Mouse (Mus musculus) neural tube, embryonic 14.5 days (tissue): ENCODE results near the gene Gm10638. TPM values are rescaled to one million over a fixed set of nuclear protein-coding genes. Genes with fewer than 3 reads are reported as not detected.

Source experiments
- ATAC-seq: fragments of 200-750 bp; cut with Nextera tagmentation; 2 replicates; pipeline ENCODE4 v1.8.0; 2017; ENCODE audit warnings: low read depth, mild to moderate bottlenecking, moderate TSS enrichment, moderate library complexity
- H3K27ac ChIP-seq: fragments of 300-500 bp; sonication (generic); 2 replicates; pipeline ENCODE4 v1.5.1; 2014; ENCODE audit warnings: low read depth, mild to moderate bottlenecking, control low read depth, low read length, moderate library complexity, mixed read lengths
- H3K27me3 ChIP-seq: fragments of 300-500 bp; sonication (generic); 2 replicates; pipeline ENCODE4 v1.6.1; 2014; ENCODE audit warnings: low read length; ENCODE audit not compliant: control insufficient read depth, insufficient read depth
- H3K36me3 ChIP-seq: fragments of 300-500 bp; sonication (generic); 2 replicates; pipeline ENCODE4 v1.6.1; 2014; ENCODE audit warnings: low read length, mixed read lengths; ENCODE audit not compliant: control insufficient read depth, insufficient read depth
- H3K4me1 ChIP-seq: fragments of 300-500 bp; sonication (generic); 2 replicates; pipeline ENCODE4 v1.6.1; 2014; ENCODE audit warnings: low read length; ENCODE audit not compliant: control insufficient read depth, insufficient read depth
- H3K4me2 ChIP-seq: fragments of 300-500 bp; sonication (generic); 2 replicates; pipeline ENCODE4 v1.6.1; 2014; ENCODE audit warnings: mild to moderate bottlenecking, low read depth, low read length, control low read depth
- H3K4me3 ChIP-seq: fragments of 300-500 bp; sonication (generic); 2 replicates; pipeline ENCODE4 v1.5.1; 2014; ENCODE audit warnings: low read depth, low read length, control low read depth, mixed read lengths
- H3K9ac ChIP-seq: fragments of 300-500 bp; sonication (generic); replicated peaks from 2 replicates; pipeline ENCODE4 v1.6.1; 2014; ENCODE audit warnings: low read depth, mild to moderate bottlenecking, control low read depth, low read length, mixed read lengths
- H3K9me3 ChIP-seq: fragments of 300-500 bp; sonication (generic); 2 replicates; pipeline ENCODE4 v1.6.1; 2016; ENCODE audit warnings: low read length; ENCODE audit not compliant: control insufficient read depth
- WGBS: fragments of 180-500 bp; shearing (Covaris S2); extraction: QIAGEN DNeasy Blood & Tissue Kit; methylation state at CpG from one replicate; pipeline ENCODE4 v1.1.7; 2014; 5-methylcytosine and 5-hydroxymethylcytosine counted together
- polyA plus RNA-seq: library from polyadenylated mRNA; unstranded; fragments of >200 nt; fragmentation: Nextera tagmentation; extraction: Ambion mirVana; gene quantifications from 2 replicates; pipeline ENCODE4 v1.2.1, GENCODE M21; 2014

The Gm10638 gene
- 5.5 and 6.3 TPM in 2 replicates for polyA plus RNA-seq

DNA sequence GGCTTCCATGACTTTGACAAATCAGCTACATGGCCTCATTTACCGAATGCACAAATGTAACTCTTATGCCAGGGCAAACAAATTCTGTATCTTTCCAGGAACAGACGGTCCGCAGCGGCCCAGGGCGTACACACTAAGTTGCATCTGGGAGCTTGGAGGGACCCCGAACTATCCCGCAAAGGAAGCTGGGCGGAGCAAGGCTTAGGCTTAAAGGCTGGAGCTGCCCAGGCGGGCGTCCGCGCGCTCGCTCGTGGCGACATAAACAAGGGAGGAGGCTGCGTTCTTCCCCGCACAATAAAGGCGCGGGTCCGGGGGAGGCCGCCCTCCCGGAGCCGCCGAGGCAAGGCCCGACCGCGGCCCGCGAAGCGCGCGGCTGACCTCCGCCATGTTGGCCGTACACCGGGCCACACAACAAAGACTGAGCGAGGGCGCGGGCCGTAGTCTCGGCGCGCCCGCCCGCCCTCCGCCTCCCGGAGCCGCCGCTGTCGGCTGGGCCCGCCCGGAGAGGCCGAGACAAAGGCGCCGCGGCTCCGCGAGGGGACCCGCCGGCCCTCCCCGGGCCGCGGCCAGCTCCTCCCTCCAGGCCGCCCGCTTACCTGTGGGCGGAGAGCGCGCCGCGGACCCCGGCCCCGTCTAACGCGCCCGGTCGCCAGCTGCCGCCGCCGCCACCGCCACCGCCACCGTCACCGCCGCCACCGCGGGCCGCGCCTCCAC, at the start of gene Gm10638, which contains the start of gene Siah1a:
Gm10638 (plus strand) TSS at position 479 of the 714 bp plus-strand sequence.
Siah1a (minus strand) TSS at position 714 of the 714 bp plus-strand sequence.
- Histone ChIP-seq H3K9me3 (no peaks in the 10 kb centered on the region), H3K4me3 (peak within 1 kb of the TSS; percentile 85), H3K9ac (peak within 1 kb of the TSS; percentile 99), H3K27ac (peak within 1 kb of the TSS; percentile 97), H3K4me1 (peaks cover 25% of the 10 kb centered on the region; the same call in 1 of the 2 replicates), H3K36me3 (no peaks in the 10 kb centered on the region), H3K27me3 (no peaks in the 10 kb centered on the region), H3K4me2 (peak within 1 kb of the TSS; percentile 81)
- peak; percentile 78 for ATAC-seq
- WGBS, result under 1% methylated on average over 64 of the region's 88 CpGs

- H3K36me3 ChIP-seq, result peaks cover 4% of the 10 kb centered on the region; the same call in 1 of the 2 replicates
- ATAC-seq, result no peak
- 97% methylated on average over 2 of the region's 2 CpGs for WGBS
Observed at GRCm38 (mm10) chr8:86695703-86696102, 49.8 kb upstream of the Gm10638 start.

GRCm38 (mm10) chr8:86698811-86699421, 46.6 kb upstream of the Gm10638 start:
- Histone ChIP-seq H3K4me3 (no peak overlapping the region), H3K9ac (no peak overlapping the region), H3K27ac (no peak overlapping the region), H3K4me1 (no peaks in the 10 kb centered on the region), H3K4me2 (no peak overlapping the region), H3K9me3 (no peaks in the 10 kb centered on the region), H3K36me3 (no peaks in the 10 kb centered on the region), H3K27me3 (no peaks in the 10 kb centered on the region)
- ATAC-seq, result no peak
- WGBS, result 92% methylated on average over 1 of the region's 1 CpGs

More at GRCm38 (mm10) chr8:86695703-86696102, 49.8 kb upstream of the Gm10638 start:
- H3K27me3 ChIP-seq, result no peaks in the 10 kb centered on the region
- H3K4me3 ChIP-seq, result no peak overlapping the region
- H3K27ac ChIP-seq, result no peak overlapping the region
- no peaks in the 10 kb centered on the region for H3K9me3 ChIP-seq
- no peak overlapping the region for H3K9ac ChIP-seq
- no peaks in the 10 kb centered on the region for H3K4me1 ChIP-seq
- no peak overlapping the region for H3K4me2 ChIP-seq

GRCm38 (mm10) chr8:86699471-86699870, 46.0 kb upstream of the Gm10638 start:
- H3K36me3 ChIP-seq, result no peaks in the 10 kb centered on the region
- H3K4me2 ChIP-seq, result no peak overlapping the region
- H3K27ac ChIP-seq, result no peak overlapping the region
- no peaks in the 10 kb centered on the region for H3K9me3 ChIP-seq
- no peak overlapping the region for H3K4me3 ChIP-seq
- no peak for ATAC-seq
- 94% methylated on average over 12 of the region's 12 CpGs for WGBS
- no peak overlapping the region for H3K9ac ChIP-seq
- H3K27me3 ChIP-seq, result no peaks in the 10 kb centered on the region
- H3K4me1 ChIP-seq, result no peaks in the 10 kb centered on the region

- no peaks in the 10 kb centered on the region for H3K27me3 ChIP-seq
- no peaks in the 10 kb centered on the region for H3K4me1 ChIP-seq
- H3K36me3 ChIP-seq, result no peaks in the 10 kb centered on the region
- H3K27ac ChIP-seq, result no peak overlapping the region
- H3K9ac ChIP-seq, result no peak overlapping the region
- 91% methylated on average over 3 of the region's 3 CpGs for WGBS
- no peaks in the 10 kb centered on the region for H3K9me3 ChIP-seq
- H3K4me3 ChIP-seq, result no peak overlapping the region
- H3K4me2 ChIP-seq, result no peak overlapping the region
- no peak for ATAC-seq
Observed at GRCm38 (mm10) chr8:86702453-86702852, 43.0 kb upstream of the Gm10638 start.

GRCm38 (mm10) chr8:86705317-86705716, 40.2 kb upstream of the Gm10638 start:
- Histone ChIP-seq H3K4me1 (no peaks in the 10 kb centered on the region), H3K36me3 (no peaks in the 10 kb centered on the region), H3K4me3 (no peak overlapping the region), H3K27ac (no peak overlapping the region), H3K27me3 (no peaks in the 10 kb centered on the region), H3K9ac (no peak overlapping the region), H3K4me2 (no peak overlapping the region), H3K9me3 (no peaks in the 10 kb centered on the region)
- ATAC-seq, result no peak
- 85% methylated on average over 3 of the region's 3 CpGs for WGBS

- Histone ChIP-seq H3K27ac (no peak overlapping the region), H3K4me2 (no peak overlapping the region), H3K4me1 (no peaks in the 10 kb centered on the region), H3K9ac (no peak overlapping the region), H3K36me3 (no peaks in the 10 kb centered on the region), H3K27me3 (no peaks in the 10 kb centered on the region), H3K4me3 (no peak overlapping the region), H3K9me3 (no peaks in the 10 kb centered on the region)
- ATAC-seq, result no peak
- 78% methylated on average over 5 of the region's 5 CpGs for whole genome bisulfite sequencing
Observed at GRCm38 (mm10) chr8:86706756-86707155, 38.7 kb upstream of the Gm10638 start.

DNA sequence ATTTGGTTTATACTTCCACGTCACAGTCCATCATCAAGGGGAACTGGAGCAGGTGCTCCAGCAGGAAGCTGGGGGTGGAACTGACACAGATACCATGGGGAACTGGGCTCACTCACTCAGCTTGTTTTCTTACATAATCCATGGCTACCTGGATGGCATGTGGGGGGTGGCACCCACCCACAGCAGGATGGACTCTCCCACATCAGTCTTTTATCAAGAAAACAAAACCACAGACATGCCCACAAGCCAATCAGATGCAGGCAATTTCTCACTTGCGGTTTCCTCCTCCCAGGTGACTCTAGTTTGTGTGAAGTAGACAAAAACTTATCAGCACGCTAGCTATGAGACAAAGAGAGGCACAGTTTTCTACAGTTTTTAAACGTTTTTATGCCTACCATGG, 37.6 kb upstream of the Gm10638 start:
- Histone ChIP-seq H3K9me3 (no peaks in the 10 kb centered on the region), H3K27me3 (no peaks in the 10 kb centered on the region), H3K36me3 (peaks cover 4% of the 10 kb centered on the region; the same call in 1 of the 2 replicates), H3K4me3 (no peak overlapping the region), H3K4me1 (no peaks in the 10 kb centered on the region), H3K27ac (no peak overlapping the region), H3K9ac (no peak overlapping the region), H3K4me2 (no peak overlapping the region)
- ATAC-seq, result no peak
- WGBS, result 82% methylated on average over 4 of the region's 4 CpGs

DNA sequence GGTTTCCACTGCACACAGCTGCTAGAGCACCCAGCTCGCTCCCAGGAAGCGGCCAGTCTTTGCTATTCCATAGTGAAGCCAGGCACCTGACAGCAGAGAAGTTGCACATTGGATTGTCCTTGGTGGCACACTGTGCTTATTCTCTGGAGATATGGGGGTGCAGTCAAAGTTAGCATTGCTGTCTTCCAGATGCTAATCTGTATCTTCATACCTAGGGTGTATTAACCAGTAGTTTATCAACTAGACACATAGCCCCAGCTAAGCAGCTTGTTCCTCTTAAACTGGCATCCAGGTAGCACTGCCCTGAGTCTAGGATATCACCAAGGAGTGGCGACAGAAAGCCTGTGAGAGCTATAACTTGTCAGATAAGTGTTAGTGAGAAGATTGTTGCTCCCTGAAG, 32.9 kb upstream of the Gm10638 start:
- H3K4me1 ChIP-seq, result no peaks in the 10 kb centered on the region
- H3K4me3 ChIP-seq, result no peak overlapping the region
- no peaks in the 10 kb centered on the region for H3K9me3 ChIP-seq
- no peak overlapping the region for H3K27ac ChIP-seq
- no peaks in the 10 kb centered on the region for H3K27me3 ChIP-seq
- ATAC-seq, result no peak
- H3K9ac ChIP-seq, result no peak overlapping the region
- peaks cover 4% of the 10 kb centered on the region; the same call in 1 of the 2 replicates for H3K36me3 ChIP-seq
- 90% methylated on average over 3 of the region's 3 CpGs for WGBS
- no peak overlapping the region for H3K4me2 ChIP-seq
